ENCODE assay signal across 18 mouse cellular contexts in genomic region chr10:62034291-62034690, GRCm38 (mm10). TPM values are rescaled to one million over a fixed set of nuclear protein-coding genes. Genes with fewer than 3 reads are reported as not detected.
"Had no signal": no experiment of that assay in that cellular context is flagged by ENCODE, and none has a peak within 500 bp of the region (broad histone marks: within the 10 kb centered on the region; RNA-seq: fewer than 3 reads in every experiment).

No protein-coding gene starts in this region.

- H3K36me3 ChIP-seq: limb, embryonic 12.5 days; liver, embryonic 15.5 days; neural tube, embryonic 13.5 days; stomach, embryonic 15.5 days had no signal

- H3K4me3 ChIP-seq: limb, embryonic 12.5 days; liver, embryonic 15.5 days; neural tube, embryonic 13.5 days; stomach, embryonic 15.5 days had no signal

- H3K4me2 ChIP-seq: limb, embryonic 12.5 days; liver, embryonic 11.5 days; liver, embryonic 15.5 days; neural tube, embryonic 13.5 days; stomach, embryonic 15.5 days had no signal

- H3K9ac ChIP-seq: limb, embryonic 12.5 days; liver, embryonic 15.5 days; neural tube, embryonic 13.5 days; stomach, embryonic 15.5 days had no signal

- H3K27me3 ChIP-seq: limb, embryonic 12.5 days; liver, embryonic 15.5 days; neural tube, embryonic 13.5 days; stomach, embryonic 15.5 days had no signal

- ATAC-seq: hindbrain, embryonic 16.5 days; inflammation-experienced regulatory T-cells, adult 6 months; intestine, postnatal 0 days; lung, postnatal 0 days had no signal

- H3K4me1 ChIP-seq: limb, embryonic 12.5 days; liver, embryonic 15.5 days; neural tube, embryonic 13.5 days; stomach, embryonic 15.5 days had no signal

- H3K27ac ChIP-seq: limb, embryonic 12.5 days; liver, embryonic 15.5 days; neural tube, embryonic 13.5 days; stomach, embryonic 15.5 days had no signal

- H3K9me3 ChIP-seq: limb, embryonic 12.5 days; liver, embryonic 15.5 days; neural tube, embryonic 13.5 days; stomach, embryonic 15.5 days had no signal

- DNase-seq: kidney, postnatal 14 days; layer of hippocampus, postnatal 36 days; lung, adult 2 months; lung, postnatal 36 days; midbrain, embryonic 14.5 days; retina, postnatal 1 day; right cerebral cortex, postnatal 4 days; spleen, adult 18-20 months; thymus, postnatal 4 days had no signal

RNA-seq across cellular contexts. Expression of gene Col13a1, which starts 55.4 kb away (rescaled TPM):
- polyA plus RNA-seq: inflammation-experienced regulatory T-cells, adult 6 months had no signal
